Mouse (Mus musculus) ovary, postnatal 36 days (tissue): ENCODE results near the gene Gm3147.
"Not testable (repeated sequence)": the region's sequence is repeated elsewhere in the genome, so short reads cannot be mapped to it uniquely, and the experiment has no call there.

Experiments used
- DNase-seq: peaks from one replicate; pipeline ENCODE4 v3.0.0; 2022; ENCODE audit warnings: low spot score, mixed read lengths

The Gm3147 gene

DNA sequence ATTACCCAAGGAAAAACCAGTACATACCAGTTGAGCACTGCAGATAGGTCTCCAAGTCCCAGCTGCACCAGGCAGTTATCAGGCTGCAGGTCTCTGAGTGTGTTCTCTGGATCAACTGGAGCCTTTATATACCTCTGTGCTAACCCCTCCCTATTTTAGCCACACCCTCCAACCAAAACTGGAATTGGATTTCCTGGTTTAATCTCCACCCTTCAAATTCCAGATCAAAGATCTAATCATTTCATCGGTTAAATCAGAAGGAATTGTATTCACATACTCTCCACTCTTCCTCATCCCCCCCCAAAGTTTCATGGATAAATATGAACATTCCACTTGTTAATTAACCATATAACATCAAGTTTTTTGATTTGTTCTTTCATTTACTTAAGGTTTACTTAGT, at the start of gene Gm3147:
Gene Gm3147 (minus strand): TSS at position 101 of the 400 bp plus-strand sequence.
- DNase-seq, result not testable (repeated sequence)

- not testable (repeated sequence) for DNase-seq
Observed at GRCm38 (mm10) chr5:94648082-94648481, 31.9 kb upstream of the Gm3147 start, which contains the start of gene Gm6205. Gene Gm6205, plus strand, starts transcription at chr5:94648382.

GRCm38 (mm10) chr5:94623679-94624078, 7.5 kb upstream of the Gm3147 start, which contains the start of gene Gm6509:
Gene Gm6509, plus strand, starts transcription at chr5:94623979.
- not testable (repeated sequence) for DNase-seq
